Mouse (Mus musculus) thymus, postnatal 36 days (tissue): ENCODE measurements around the gene Stoml2.

ENCODE experiments used
- DNase-seq, 2 experiments: peaks; one replicate each; pipeline ENCODE4 v3.0.0; 2022; ENCODE audit warnings: mixed read lengths in 2 of 2

Gene Stoml2

GRCm38 (mm10) chr4:43037860-43038566, 6.5 kb upstream of the Stoml2 start:
- DNase-seq, result no peak

GRCm38 (mm10) chr4:43036356-43036755, 4.8 kb upstream of the Stoml2 start:
- no peak for DNase-seq

- DNase-seq, result no peak
Measured at GRCm38 (mm10) chr4:43035851-43036250, 4.3 kb upstream of the Stoml2 start.

- no peak for DNase-seq
Measured at GRCm38 (mm10) chr4:43033481-43033880, 2.0 kb upstream of the Stoml2 start.

DNA sequence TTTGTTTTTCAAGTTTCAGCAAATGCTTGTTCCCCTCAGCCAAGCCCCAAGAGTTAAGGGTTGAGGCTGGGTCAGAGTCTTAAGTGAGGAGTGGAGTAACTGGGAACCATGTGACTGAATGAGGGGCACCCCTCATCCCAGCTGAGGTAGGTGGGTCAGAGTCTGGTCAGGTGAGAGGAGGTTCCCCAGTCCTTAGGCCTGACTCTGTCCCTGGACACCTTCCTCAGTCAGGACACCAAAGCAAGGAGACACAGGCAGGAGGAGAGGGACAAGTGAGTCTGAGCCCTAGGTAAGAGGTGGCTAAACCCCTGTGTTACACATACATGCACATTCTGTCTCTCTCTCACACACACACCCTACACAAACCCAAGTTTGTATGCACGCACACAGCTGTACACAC, 991 bp upstream of the Stoml2 start:
- DNase-seq, result no peak

DNA sequence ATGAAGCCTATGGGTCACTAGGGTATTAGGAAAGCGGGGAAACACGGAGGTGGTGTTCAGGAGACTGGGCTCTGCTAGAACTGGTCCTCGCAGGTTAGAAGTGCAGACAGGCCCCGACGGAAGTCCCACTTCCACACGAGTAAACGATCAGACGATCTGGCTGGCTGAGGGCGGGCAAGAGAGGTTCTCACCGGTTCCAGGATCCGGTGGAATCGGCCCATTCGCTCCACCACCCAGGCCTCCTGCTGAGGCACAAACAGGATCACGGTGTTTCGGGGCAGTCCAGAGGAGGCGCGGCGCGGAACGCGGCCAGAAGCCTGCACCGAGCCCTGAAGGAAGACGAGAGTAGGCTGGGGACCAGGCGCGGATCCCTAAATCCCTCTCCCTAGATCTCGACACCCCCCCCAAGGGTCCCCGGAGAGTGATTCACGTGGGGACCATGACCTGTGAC, 705 bp downstream of the Stoml2 start:
- no peak for DNase-seq

GRCm38 (mm10) chr4:43030352-43030751, 1.2 kb downstream of the Stoml2 start:
- no peak for DNase-seq

- DNase-seq, result no peak
Measured at GRCm38 (mm10) chr4:43029749-43030148, 1.8 kb downstream of the Stoml2 start.

DNA sequence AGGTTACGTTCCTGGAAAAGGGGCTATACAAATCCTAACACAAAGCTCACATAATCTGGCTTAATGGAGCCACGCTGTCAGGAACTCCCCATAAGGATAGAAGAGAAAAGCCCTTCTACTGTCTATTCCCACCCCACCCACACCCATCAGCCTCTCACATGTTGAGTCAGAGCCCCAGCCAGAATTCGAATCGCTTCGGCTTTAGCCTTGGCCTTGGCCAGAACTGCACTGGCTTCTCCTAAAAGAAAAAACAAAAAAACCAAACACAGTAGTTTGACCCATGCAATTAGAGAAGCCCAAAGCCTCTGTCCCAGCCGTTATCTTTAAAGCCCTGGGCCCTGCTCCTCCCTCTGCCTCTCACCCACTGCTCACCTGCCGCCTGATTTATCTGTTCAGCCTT, 2.4 kb downstream of the Stoml2 start:
- no peak for DNase-seq

- peak; percentile 91 to 92 for DNase-seq
Measured at GRCm38 (mm10) chr4:43025084-43025960, 6.2 kb downstream of the Stoml2 start, which contains the start of gene Pigo. Gene Pigo (minus strand): TSS chr4:43025819.

DNA sequence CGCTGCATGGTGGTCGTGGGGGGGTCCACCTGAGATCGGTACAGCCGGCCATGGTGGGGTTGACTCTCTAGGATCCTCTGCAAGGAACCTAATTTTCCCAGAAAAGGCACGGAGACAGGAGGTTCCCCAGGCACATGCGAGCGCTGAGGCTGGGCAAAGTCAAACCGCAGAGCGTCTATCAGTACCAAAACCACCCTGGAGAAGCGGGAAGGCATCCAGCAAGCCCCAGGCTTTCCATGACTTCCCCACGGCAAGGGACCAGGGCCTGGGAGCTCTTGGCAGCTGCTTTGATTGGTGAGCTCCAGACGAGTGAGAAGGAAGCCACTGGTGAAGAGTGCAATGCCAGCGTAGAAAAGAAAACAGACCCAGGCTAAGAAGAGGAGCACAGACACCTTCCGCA, 6.8 kb downstream of the Stoml2 start:
- DNase-seq, result no peak

DNA sequence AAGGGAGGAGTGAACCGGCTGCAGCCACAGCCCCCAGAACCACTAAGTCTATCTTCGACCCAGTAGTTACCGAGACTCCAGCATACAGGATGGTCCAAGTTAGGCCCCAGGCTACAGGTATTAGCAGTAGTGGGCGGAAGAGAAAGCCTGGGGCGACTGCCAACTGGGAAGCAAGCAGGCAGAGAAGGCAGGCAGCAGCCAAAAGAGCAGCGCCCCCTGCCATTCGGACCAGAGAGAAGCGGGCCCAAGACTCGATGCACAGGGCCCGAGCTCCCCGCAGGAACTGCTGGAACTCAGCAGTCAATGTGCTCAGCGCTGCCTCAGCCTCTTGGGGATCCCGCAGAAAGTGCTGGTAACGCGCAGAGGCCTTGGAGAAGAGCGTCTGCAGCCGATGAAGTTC, 10.2 kb downstream of the Stoml2 start:
- no peak for DNase-seq

DNA sequence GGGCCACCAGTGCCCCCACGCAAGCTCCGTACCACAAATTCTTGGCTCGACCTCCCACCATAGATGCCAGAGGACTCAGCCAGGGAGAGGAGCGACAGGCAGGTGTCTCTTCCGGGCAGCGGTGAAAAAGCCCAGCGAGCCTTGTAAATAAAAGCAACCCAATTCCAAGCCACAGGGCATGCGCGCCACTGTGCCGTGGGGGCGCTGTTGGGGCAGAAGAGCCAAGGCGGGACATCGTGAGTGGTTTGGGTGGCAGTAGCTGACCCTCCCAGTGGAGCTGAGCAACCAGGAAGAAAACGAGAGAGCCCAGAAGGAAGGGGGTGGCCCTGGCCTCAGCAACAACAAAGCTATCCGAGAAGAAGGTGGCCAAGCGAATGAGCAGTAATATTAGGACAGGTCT, 10.6 kb downstream of the Stoml2 start:
- DNase-seq, result no peak

DNA sequence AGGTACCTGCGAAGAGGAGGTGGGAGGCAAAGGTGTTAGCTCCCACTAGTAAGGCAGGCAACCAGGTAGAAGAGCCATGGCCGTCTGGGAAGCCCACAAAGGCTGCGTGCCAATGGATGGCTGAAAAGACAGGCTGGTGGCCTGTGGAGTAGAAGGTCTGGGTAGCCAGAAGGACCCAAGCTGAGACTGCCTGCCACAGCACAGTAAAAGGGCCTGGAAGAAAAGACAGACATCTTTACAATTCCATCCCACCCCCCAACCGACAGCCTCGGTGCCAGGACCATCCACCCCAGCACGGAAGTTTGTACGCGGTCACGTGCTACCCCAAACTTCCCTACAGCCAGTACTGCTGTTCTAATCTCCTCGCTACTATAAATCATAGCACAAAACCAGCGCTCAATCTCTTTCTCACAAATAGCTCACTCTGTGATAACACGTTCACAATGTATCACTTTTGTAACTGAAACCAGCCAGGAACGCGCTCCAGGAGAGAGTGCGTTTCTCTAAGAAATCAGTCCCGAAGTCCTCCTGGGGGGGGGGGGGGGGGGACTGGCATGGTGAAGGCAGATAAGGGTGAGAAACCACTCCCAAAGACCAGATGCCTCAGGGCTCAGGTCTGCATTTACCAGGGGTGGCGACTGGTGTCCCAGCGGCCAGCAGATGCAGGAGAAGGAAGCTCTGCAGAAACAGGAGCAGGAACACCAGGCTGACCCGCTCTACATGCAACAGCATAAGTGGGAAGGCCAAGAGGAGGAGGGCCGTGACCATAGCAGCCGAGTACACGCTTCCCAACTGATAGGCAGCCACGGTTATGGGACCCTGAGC, 11.7 kb downstream of the Stoml2 start:
- no peak for DNase-seq

DNA sequence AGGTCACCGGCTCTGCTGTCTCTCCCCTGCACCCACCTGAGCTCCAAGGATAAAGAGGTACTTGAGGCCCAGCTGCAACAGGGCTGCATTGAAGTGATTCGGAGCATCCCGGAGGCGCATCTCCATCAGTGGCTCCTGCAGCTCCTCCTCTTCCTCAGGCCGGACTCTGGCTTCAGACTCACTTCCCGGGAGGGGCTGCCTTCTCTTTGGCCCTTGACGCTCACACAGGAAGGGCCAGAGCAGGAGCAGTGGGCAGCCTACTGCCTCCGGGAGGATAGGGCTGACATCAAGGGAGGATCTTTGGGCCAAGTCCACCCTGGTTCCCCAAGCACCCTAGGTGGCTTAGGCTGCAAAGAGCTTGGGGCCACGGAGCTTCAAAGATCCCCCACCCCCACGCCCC, 12.3 kb downstream of the Stoml2 start:
- DNase-seq, result no peak

DNA sequence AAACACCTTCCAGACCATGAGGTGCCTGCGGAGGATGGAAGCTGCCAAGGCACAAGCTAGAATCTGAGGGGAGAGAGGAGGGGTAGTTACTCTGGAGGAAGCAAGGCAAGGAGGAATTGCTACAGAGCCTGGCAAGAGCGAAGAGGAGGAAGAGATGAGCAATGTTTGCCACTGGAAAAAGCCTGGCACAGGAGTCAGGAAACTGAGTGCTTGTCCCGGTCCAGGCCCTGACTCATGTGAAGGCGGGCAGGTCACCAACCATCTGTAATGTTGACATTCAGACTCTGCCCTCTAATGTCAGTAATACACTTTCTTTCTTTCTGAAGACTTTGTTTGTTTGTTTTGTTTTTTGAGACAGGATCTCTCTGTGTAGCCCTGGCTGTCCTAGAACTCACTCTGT, 13.4 kb downstream of the Stoml2 start:
- no peak for DNase-seq

GRCm38 (mm10) chr4:43012091-43012490, 19.4 kb downstream of the Stoml2 start:
- no peak for DNase-seq

DNA sequence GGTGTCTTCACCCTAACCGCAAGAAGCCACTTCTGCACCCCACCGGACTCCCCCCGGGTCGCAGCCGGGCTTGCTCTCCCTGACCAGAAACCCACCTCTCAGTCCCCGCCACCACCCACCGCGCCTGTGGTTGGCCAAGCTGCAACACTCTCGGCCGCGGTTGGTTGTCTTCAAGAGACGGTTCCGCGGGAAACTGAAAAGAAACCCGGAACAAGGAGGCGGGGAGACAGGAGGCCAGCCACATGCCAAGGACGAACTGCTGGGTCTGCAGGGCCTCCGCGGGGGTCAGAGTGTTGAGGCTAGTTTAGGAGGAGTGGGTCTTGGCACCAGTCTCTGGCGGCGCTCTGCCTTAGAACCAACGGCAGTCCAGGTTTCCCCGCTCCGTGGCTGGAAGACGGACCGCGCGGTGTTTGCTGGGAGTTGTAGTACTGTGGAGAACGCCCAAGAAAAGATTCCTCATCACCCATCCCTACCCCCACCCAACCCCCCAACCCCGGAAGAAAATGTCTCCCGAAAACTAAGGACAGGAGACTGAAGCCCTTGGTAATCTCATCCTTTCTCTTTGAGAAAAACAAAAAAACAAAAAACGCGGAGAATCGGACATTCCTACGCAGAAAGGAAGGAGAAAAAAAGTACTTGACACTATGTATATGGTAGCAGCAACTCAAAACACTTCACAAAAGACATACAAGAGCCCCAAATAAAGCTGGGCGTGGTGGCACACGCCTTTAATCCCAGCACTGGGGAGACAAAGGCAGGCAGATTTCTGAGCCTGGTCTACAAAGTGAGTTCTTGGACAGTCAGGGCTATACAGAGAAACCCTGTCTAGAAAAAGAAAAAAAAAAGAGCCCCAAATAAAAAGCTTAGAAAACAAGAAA, 21.1 kb downstream of the Stoml2 start, which contains the start of gene Fancg:
Gene Fancg, minus strand, starts transcription at position 346 of the 878 bp plus-strand sequence.
- DNase-seq, result peak; percentile 85 to 87

DNA sequence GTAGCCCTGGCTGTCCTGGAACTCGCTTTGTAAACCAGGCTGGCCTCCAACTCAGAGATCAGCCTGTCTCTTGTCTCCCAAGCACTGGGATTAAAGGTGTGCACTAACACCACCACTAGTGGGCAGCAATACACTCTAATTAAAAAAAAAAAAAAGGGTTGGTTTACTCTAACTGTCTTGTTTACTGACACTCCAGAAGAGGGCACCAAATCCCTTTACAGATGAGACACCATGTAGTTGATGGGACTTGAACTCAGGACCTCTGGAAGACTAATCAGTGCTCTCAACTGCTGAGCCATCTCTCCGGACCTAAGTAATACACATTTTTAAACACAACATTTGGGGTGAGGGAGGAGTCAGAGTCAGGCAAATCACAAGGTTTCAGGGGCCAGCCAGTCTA, 25.7 kb downstream of the Stoml2 start:
- peak in 1 of 2 experiments; percentile 23 for DNase-seq

DNA sequence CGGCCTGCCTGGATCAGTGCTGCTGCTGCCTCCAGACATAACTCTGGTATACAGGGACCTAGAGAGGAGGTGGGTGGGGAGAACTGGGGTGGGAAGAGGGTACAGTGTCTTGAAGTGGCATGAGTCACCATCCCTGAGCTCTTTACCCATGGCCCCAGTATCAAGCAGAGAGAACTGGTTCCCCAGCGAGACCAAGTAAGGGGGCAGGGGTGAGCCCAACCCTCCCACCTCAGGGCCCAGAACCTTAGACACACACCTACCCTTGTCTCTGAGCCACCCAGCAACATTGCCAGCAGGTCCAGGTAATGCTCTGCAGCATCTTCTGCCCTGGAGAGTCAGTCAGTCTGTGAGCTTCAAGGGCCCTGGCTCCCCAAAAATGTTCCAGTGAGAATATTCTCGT, 26.6 kb downstream of the Stoml2 start:
- DNase-seq, result no peak

DNA sequence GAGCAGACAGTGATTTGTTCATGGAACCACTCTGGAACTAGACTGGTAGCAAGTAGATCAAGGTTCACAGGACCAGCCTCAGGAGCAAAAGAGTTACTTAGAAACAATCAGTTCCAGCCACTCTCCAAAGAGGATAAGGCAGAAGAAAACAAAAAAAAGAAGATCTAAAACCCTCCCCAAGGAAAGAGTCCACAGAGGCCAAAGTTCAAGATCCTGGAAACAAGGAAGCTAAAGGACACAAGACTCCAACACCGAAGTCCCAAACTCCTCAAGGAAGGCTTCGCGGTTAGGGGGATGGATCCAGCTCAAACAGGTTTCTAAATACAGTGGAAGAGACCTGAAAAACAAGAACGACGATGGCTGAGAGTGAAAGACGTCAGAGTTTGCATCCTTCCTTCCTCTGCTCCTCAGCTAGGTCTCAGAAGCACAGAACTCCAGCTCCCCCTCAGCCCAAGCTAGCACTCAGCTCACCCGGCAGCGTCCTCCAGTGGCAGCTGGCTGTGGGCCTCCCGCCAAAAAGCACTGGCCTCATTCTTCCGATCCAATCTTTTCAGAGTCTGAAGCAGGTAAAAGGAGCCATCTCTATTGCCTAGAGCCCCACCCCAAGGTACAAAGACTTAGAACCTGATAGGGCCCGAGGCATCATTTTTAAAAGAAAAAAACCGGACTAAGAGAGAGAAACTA, 28.6 kb downstream of the Stoml2 start:
- no peak for DNase-seq
